Mouse (Mus musculus): ENCODE results near the gene Padi6.

DNA sequence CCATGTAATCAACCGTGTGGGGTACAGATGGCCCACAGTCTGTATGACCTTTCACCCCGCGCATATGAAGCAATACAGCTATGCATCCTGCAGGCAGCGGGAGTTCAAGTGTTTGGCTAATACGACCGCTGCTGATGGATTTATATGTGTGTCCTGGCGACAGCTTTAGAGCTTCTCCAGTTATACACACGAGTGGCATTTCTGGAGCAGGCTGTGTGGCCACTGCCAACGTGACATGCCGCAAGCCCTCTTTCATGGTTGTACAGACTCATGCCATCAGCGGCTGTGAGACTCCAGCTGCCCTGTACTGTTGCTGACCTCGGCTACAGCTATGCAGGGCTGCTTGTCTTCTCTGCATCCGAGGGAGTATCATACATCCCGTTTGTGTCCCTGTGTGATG is 38.1 kb upstream of the Padi6 start:
- no peak for TF ChIP-seq CTCF (IDR thresholded peaks at IDR 0.05)
- TF ChIP-seq POLR2A (IDR thresholded peaks at IDR 0.05; ENCODE audit: insufficient read depth, low read depth, low read length), result no peak
- TF ChIP-seq EP300 (IDR thresholded peaks at IDR 0.05; ENCODE audit: insufficient read depth, low read depth, low read length), result no peak

Measured in heart, adult 2 months (tissue).